Mouse (Mus musculus): ENCODE data around the gene Gnb1l.

DNA sequence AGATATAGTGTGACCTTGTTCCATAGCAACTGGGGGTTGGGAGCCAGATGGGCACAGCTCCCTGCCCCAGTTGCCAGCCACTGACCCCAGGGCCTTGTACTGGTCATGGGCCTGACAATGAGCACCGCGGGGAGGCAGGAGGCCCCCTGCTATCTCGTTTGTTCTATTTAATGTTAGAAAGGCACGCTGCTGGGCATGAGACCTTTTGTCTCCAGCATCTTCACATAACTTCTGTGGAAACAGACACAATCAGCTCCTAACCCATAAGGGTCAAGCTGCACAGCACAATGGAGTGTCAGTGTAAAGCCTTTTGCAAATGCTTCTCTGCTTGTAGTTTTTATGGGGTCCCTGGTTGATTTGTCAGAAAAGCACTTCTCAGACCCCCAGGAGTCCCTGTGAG lies 14.1 kb upstream of the Gnb1l start:
- TF ChIP-seq CTCF (IDR thresholded peaks at IDR 0.05; ENCODE audit: low read depth) (no peak), EP300 (IDR thresholded peaks at IDR 0.05; ENCODE audit: low read depth) (no peak)

Data from heart, postnatal 0 days (tissue).